Mouse (Mus musculus) erythroblast, embryonic 14.5 days (primary cell): ENCODE results near the gene Zbtb8os. TPM values are rescaled to one million over a fixed set of nuclear protein-coding genes. Genes with fewer than 3 reads are reported as not detected.

Experiments
- H3K27me3 ChIP-seq: 2 replicates; pipeline ENCODE4 v1.6.1; 2012; ENCODE audit warnings: inconsistent platforms; ENCODE audit not compliant: control insufficient read depth
- H3K36me3 ChIP-seq: 2 replicates; pipeline ENCODE4 v1.6.1; 2012; ENCODE audit warnings: mild to moderate bottlenecking, inconsistent platforms; ENCODE audit not compliant: control insufficient read depth
- H3K4me1 ChIP-seq: 2 replicates; pipeline ENCODE4 v1.6.1; 2012; ENCODE audit warnings: inconsistent platforms; ENCODE audit not compliant: control insufficient read depth
- H3K4me3 ChIP-seq: replicated peaks from 2 replicates; pipeline ENCODE3; 2012; ENCODE audit warnings: moderate library complexity, mild to moderate bottlenecking, inconsistent platforms
- H3K9me3 ChIP-seq: 2 replicates; pipeline ENCODE4 v1.6.1; 2012; ENCODE audit warnings: low read length, inconsistent platforms, mixed read lengths; ENCODE audit not compliant: control insufficient read depth
- GATA1 ChIP-seq: IDR thresholded peaks from 2 replicates; pipeline ENCODE4 v1.6.1; 2012; ENCODE audit warnings: low read length, inconsistent platforms, mixed read lengths
- TAL1 ChIP-seq: IDR thresholded peaks from 3 replicates; pipeline ENCODE4 v1.6.1; 2012; ENCODE audit warnings: low read length, inconsistent platforms, mixed read lengths
- polyA plus RNA-seq: library from polyadenylated mRNA; stranded (reverse); fragments of >175 nt; gene quantifications from 2 replicates; pipeline ENCODE4 v1.2.3, GENCODE M21; 2012

The Zbtb8os gene
- polyA plus RNA-seq, 1 experiment = 0.10 TPM

DNA sequence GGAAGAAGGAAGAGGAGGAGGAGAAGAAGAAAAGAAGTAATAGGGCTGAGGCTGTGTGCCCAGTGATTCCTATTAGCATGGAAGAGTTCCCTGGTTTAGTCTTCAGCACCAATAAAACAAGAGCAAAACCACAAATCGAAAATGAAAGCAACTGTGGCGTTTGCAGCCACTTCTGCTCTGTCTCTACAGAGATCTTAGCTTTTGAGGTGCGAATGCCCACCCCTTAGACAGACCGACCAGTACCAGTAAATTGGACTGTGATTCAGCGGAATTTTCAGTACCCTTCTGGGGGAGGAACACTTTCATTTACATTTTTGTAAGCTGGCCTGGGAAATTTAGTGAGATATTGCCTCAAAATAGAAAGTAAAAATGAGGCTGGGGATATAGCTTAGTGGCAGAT, 29.7 kb downstream of the Zbtb8os start:
- Histone ChIP-seq H3K36me3 (peaks cover 4% of the 10 kb centered on the region; the same call in 1 of the 2 replicates), H3K4me3 (no peak overlapping the region), H3K4me1 (peaks cover 15% of the 10 kb centered on the region), H3K27me3 (no peaks in the 10 kb centered on the region), H3K9me3 (no peaks in the 10 kb centered on the region)
- TF ChIP-seq GATA1 = no peak
- no peak for TF ChIP-seq TAL1

- peaks cover 6% of the 10 kb centered on the region; the same call in 1 of the 2 replicates for H3K27me3 ChIP-seq
- TF ChIP-seq TAL1 (no peak), GATA1 (no peak)
These were observed 35.9 kb downstream of the Zbtb8os start for GRCm38 (mm10) chr4:129371391-129371790.

DNA sequence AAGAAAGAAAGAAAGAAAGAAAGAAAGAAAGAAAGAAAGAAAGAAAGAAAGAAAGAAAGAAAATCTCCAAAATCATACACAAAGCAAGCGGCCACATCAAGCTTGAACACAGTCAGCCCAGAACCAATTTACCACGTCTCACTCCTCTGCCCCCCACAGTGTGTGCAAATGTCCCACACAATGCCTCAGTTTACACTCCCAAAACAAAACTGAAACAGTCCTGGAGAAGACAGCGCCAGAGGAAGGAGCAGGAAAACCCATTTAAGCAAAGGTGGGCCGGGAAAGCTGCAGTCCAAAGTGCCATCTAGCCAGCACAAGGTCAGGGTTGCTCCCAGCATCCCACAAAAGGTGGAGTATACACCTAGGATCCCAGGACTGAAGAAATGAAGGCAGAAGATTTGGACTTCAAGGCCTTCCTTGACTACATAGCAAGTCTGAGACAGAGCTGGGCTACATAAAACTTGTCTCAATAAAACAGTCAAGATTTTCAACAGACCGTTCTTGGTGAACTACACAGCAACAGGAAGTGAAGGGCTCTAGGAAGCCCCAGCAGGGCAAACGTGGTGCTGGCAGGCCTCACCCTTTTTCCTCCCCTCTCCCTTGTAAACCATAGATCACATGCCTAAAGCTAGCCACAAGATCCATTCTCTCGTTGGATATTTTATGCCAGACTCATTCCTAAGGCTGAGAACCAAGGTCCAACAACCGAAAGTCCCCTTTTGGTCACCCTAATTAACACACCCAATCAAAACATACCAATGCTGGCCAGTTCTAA, 37.9 kb downstream of the Zbtb8os start:
- Histone ChIP-seq H3K4me1 (peaks cover 44% of the 10 kb centered on the region), H3K4me3 (no peak overlapping the region), H3K9me3 (no peaks in the 10 kb centered on the region), H3K27me3 (peaks cover 25% of the 10 kb centered on the region), H3K36me3 (no peaks in the 10 kb centered on the region)
- TF ChIP-seq GATA1 (no peak), TAL1 (no peak)

More at GRCm38 (mm10) chr4:129371391-129371790, 35.9 kb downstream of the Zbtb8os start:
- Histone ChIP-seq H3K36me3 (peaks cover 2% of the 10 kb centered on the region; the same call in 1 of the 2 replicates), H3K4me3 (no peak overlapping the region), H3K9me3 (no peaks in the 10 kb centered on the region), H3K4me1 (peaks cover 29% of the 10 kb centered on the region)

- Histone ChIP-seq H3K27me3 (peaks cover 32% of the 10 kb centered on the region), H3K4me3 (no peak overlapping the region), H3K9me3 (no peaks in the 10 kb centered on the region), H3K36me3 (no peaks in the 10 kb centered on the region), H3K4me1 (peaks cover 44% of the 10 kb centered on the region)
- TF ChIP-seq TAL1 (no peak), GATA1 (no peak)
These were observed 38.8 kb downstream of the Zbtb8os start for GRCm38 (mm10) chr4:129374219-129374755.

DNA sequence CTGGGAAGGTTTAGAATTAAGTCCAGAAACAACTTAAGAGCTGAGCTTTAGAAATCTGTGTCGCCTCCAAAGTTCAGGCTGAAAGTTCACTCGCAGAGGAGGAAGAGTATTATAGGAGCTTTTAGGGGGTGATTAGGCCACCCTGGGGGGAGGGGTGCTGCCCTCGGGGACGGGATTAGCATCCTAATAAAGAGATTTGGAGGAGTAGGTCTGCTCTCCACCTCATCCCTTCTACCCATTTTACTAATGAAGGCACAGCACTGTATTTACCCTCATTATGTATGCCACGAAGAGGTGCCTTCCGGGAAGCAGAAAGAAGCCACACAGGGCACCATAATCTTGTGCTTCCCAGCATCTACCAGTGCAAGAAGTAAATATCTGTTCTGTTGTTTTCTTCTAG, 39.5 kb downstream of the Zbtb8os start:
- no peak for TF ChIP-seq TAL1
- no peak for TF ChIP-seq GATA1
- H3K27me3 ChIP-seq = peaks cover 38% of the 10 kb centered on the region
- no peak overlapping the region for H3K4me3 ChIP-seq
- H3K36me3 ChIP-seq = no peaks in the 10 kb centered on the region
- no peaks in the 10 kb centered on the region for H3K9me3 ChIP-seq
- H3K4me1 ChIP-seq = peaks cover 44% of the 10 kb centered on the region

DNA sequence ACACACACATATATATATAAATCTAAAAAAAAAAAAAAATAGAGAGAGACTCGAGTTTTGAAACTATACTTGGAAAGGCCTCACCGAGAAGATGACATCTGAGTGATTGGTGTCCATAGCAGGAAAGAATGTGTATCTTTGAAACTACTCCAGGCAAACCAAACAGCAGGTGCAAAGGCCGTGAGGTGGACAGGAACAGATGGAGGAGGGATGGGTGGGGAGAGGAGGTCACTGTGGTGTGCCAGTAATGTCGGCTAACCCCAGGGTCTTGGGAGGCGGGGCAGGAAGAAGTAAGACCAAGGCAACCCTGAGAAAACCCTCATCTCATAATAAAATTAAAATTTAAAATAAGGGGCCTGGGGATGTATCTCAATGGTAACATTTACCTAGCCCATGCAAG, 40.3 kb downstream of the Zbtb8os start:
- Histone ChIP-seq H3K9me3 (no peaks in the 10 kb centered on the region), H3K27me3 (peaks cover 38% of the 10 kb centered on the region), H3K36me3 (no peaks in the 10 kb centered on the region), H3K4me3 (no peak overlapping the region), H3K4me1 (peaks cover 44% of the 10 kb centered on the region)
- TF ChIP-seq GATA1 (no peak), TAL1 (no peak)

DNA sequence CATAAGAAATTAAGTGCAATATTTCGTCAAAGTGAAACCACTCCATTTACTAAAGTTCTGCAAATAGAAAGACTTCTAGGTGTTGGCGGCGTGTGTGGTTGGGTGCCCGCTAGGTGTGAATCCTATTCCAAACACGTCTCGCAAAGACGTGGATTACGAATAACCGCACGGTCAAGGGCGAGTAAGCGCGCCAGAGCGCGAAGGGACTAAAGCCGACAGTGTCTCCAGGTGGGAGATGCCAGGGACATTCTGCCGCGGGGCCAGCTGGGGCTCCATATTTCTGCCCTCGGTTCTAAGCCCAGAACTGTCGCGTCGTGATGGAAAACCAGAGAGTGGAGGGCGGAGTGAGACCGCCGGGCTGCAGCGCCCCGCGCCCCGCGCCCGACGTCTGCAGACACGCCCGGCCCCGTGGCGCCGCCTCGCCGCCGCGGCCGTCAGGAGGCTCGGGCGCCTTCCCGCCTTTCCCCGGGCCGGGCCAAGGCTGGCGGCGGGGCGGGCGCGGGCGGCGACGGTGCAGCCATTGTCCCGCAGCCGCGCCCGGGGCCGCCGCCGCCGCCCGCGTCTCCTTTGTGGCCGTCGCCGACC, 41.6 kb downstream of the Zbtb8os start:
- Histone ChIP-seq H3K36me3 (no peaks in the 10 kb centered on the region), H3K27me3 (peaks cover 38% of the 10 kb centered on the region), H3K4me1 (peaks cover 44% of the 10 kb centered on the region), H3K4me3 (peak overlapping the region; percentile 82), H3K9me3 (no peaks in the 10 kb centered on the region)
- no peak for TF ChIP-seq GATA1
- no peak for TF ChIP-seq TAL1

GRCm38 (mm10) chr4:129377601-129378390, 42.3 kb downstream of the Zbtb8os start, which contains the start of gene Zbtb8a:
Gene Zbtb8a, minus strand, starts transcription at chr4:129378116.
- peaks cover 38% of the 10 kb centered on the region for H3K27me3 ChIP-seq
- peaks cover 43% of the 10 kb centered on the region for H3K4me1 ChIP-seq
- no peaks in the 10 kb centered on the region for H3K36me3 ChIP-seq
- no peak for TF ChIP-seq TAL1
- no peak for TF ChIP-seq GATA1
- no peaks in the 10 kb centered on the region for H3K9me3 ChIP-seq
- peak within 1 kb of the TSS; percentile 82 for H3K4me3 ChIP-seq

DNA sequence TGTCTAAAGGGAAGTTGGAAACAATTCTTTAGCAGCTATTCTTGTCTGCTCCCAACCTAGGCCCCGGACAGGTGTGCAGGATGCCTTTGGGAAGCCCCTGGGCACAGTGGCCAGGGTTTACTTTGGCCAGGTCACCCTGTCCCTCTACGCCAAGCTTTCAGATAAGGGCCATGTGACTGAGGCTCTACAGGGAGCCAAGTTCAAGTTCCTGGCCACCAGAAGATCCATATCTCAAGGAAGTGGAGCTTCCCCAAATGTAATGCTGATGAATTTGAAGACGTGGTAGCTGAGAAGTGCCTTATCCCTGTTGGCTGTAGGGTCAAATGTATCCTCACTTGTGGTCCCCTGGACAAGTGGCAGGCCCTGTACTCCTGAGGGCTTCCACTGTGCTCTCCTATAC, 44.3 kb downstream of the Zbtb8os start:
- no peak overlapping the region for H3K4me3 ChIP-seq
- no peaks in the 10 kb centered on the region for H3K36me3 ChIP-seq
- peaks cover 38% of the 10 kb centered on the region for H3K27me3 ChIP-seq
- H3K4me1 ChIP-seq = peaks cover 39% of the 10 kb centered on the region
- no peak for TF ChIP-seq GATA1
- TF ChIP-seq TAL1 = no peak
- no peaks in the 10 kb centered on the region for H3K9me3 ChIP-seq
